Mouse (Mus musculus): ENCODE measurements around the gene Ankmy2. TPM values are rescaled to one million over a fixed set of nuclear protein-coding genes. Genes with fewer than 3 reads are reported as not detected.
A peak's percentile ranks its signal among the peaks of the same experiment; 100 is the strongest.
"Not testable (repeated sequence)": the region's sequence is repeated elsewhere in the genome, so short reads cannot be mapped to it uniquely, and the experiment has no call there.

The Ankmy2 gene
- polyA plus RNA-seq, 1 experiment from 2014 or later = 64.4 TPM

DNA sequence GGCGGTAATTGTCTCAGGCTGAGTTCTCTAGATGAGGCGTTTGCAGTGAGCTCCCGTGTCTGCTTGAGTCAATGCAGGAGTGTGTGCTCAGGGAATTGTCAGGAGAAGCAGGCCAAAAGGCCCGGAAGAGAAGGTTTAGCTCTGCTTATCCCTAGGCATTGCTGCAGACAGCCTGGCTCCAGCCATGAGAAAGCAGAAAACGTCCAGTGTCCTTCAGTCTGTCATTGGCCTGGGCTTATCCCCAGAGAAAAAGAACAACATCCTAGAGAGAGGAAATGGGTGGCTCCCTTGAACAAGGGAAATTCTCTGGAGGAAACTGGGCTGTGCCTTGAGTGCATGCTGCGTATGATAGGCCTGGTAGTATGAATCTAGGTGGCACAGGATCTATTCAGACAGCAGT is 25.7 kb downstream of the Ankmy2 start:
- H3K4me2 ChIP-seq (ENCODE audit: low read length) = no peak overlapping the region
- H3K27me3 ChIP-seq (replicated peaks; ENCODE audit: control insufficient read depth, insufficient read depth, low read length) = no peaks in the 10 kb centered on the region
- H3K4me1 ChIP-seq (replicated peaks; ENCODE audit: control insufficient read depth, insufficient read depth, low read length) = no peaks in the 10 kb centered on the region
- WGBS = 89% methylated on average over 6 of the region's 6 CpGs
- no peaks in the 10 kb centered on the region for H3K9me3 ChIP-seq (ENCODE audit: control insufficient read depth, low read length)
- H3K27ac ChIP-seq (ENCODE audit: low read length) = no peak overlapping the region
- no peak overlapping the region for H3K4me3 ChIP-seq (replicated peaks; ENCODE audit: low read length)
- peaks cover 25% of the 10 kb centered on the region for H3K36me3 ChIP-seq (ENCODE audit: control insufficient read depth, insufficient read depth)
- ATAC-seq = no peak
- H3K9ac ChIP-seq (replicated peaks; ENCODE audit: low read depth, low read length) = no peak overlapping the region

DNA sequence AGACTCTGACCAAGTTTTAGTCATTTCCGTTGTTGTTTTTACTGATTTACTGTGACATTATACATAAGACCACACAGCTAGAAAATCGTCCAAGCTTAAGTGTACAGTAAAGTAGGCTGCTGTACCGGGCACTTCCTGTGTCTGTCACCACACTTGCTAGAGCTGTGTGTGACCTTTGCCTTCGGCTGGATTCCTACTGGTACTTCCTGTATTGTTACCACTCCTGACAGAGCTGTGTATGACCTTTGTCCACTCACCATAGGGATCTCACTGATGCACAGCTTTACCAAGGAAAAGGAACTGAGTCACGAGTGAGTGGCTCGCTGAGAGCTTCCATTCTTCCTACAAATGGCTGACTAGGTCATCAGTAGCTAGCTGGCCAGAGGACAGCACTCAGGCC is 30.2 kb downstream of the Ankmy2 start:
- H3K4me1 ChIP-seq (replicated peaks; ENCODE audit: control insufficient read depth, insufficient read depth, low read length) = no peaks in the 10 kb centered on the region
- ATAC-seq = no peak
- no peak overlapping the region for H3K4me3 ChIP-seq (replicated peaks; ENCODE audit: low read length)
- 89% methylated on average over 6 of the region's 6 CpGs for WGBS
- H3K27ac ChIP-seq (ENCODE audit: low read length) = no peak overlapping the region
- peaks cover 39% of the 10 kb centered on the region for H3K36me3 ChIP-seq (ENCODE audit: control insufficient read depth, insufficient read depth)
- no peak overlapping the region for H3K4me2 ChIP-seq (ENCODE audit: low read length)
- H3K9ac ChIP-seq (replicated peaks; ENCODE audit: low read depth, low read length) = no peak overlapping the region
- no peaks in the 10 kb centered on the region for H3K9me3 ChIP-seq (ENCODE audit: control insufficient read depth, low read length)
- no peaks in the 10 kb centered on the region for H3K27me3 ChIP-seq (replicated peaks; ENCODE audit: control insufficient read depth, insufficient read depth, low read length)

- Histone ChIP-seq H3K36me3 (ENCODE audit: control insufficient read depth, insufficient read depth) (peaks cover 41% of the 10 kb centered on the region), H3K27me3 (replicated peaks; ENCODE audit: control insufficient read depth, insufficient read depth, low read length) (no peaks in the 10 kb centered on the region)
- 97% methylated on average over 3 of the region's 3 CpGs for WGBS
Observed at GRCm38 (mm10) chr12:36189610-36190009, 32.7 kb downstream of the Ankmy2 start.

DNA sequence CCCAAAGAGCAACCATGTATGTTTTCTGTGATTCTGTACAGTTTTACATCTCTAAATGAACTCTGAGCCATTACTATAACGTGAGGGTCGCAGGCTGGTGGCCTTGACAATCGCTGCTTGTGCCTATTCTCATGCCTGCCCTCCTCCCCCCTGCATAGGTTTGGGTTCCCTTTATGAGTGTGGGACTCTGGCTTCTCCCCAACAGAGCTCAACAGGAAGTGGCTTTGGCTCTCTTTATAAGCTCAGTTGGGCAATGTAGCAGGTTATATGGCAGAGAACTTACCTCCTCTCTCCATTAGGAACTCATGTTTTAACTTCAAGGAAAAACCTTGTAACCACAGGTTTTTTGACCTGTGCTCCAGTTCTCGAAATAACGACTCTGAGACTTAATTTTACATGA is 33.4 kb downstream of the Ankmy2 start:
- Histone ChIP-seq H3K9me3 (ENCODE audit: control insufficient read depth, low read length) (no peaks in the 10 kb centered on the region), H3K36me3 (ENCODE audit: control insufficient read depth, insufficient read depth) (peaks cover 44% of the 10 kb centered on the region), H3K4me1 (replicated peaks; ENCODE audit: control insufficient read depth, insufficient read depth, low read length) (no peaks in the 10 kb centered on the region), H3K9ac (replicated peaks; ENCODE audit: low read depth, low read length) (no peak overlapping the region), H3K4me2 (ENCODE audit: low read length) (no peak overlapping the region), H3K27ac (ENCODE audit: low read length) (no peak overlapping the region), H3K27me3 (replicated peaks; ENCODE audit: control insufficient read depth, insufficient read depth, low read length) (no peaks in the 10 kb centered on the region), H3K4me3 (replicated peaks; ENCODE audit: low read length) (no peak overlapping the region)
- 81% methylated on average over 5 of the region's 5 CpGs for WGBS
- no peak for ATAC-seq

More at GRCm38 (mm10) chr12:36189610-36190009, 32.7 kb downstream of the Ankmy2 start:
- Histone ChIP-seq H3K4me3 (replicated peaks; ENCODE audit: low read length) (no peak overlapping the region), H3K27ac (ENCODE audit: low read length) (no peak overlapping the region), H3K4me1 (replicated peaks; ENCODE audit: control insufficient read depth, insufficient read depth, low read length) (no peaks in the 10 kb centered on the region), H3K9me3 (ENCODE audit: control insufficient read depth, low read length) (no peaks in the 10 kb centered on the region), H3K4me2 (ENCODE audit: low read length) (no peak overlapping the region), H3K9ac (replicated peaks; ENCODE audit: low read depth, low read length) (no peak overlapping the region)
- no peak for ATAC-seq

GRCm38 (mm10) chr12:36194976-36195375 is 38.1 kb downstream of the Ankmy2 start:
- no peaks in the 10 kb centered on the region for H3K4me1 ChIP-seq (replicated peaks; ENCODE audit: control insufficient read depth, insufficient read depth, low read length)
- peaks cover 13% of the 10 kb centered on the region for H3K9me3 ChIP-seq (ENCODE audit: control insufficient read depth, low read length)
- no peak overlapping the region for H3K4me2 ChIP-seq (ENCODE audit: low read length)
- H3K9ac ChIP-seq (replicated peaks; ENCODE audit: low read depth, low read length) = no peak overlapping the region
- no peaks in the 10 kb centered on the region for H3K27me3 ChIP-seq (replicated peaks; ENCODE audit: control insufficient read depth, insufficient read depth, low read length)
- H3K36me3 ChIP-seq (ENCODE audit: control insufficient read depth, insufficient read depth) = peaks cover 51% of the 10 kb centered on the region
- no peak overlapping the region for H3K27ac ChIP-seq (ENCODE audit: low read length)
- no peak overlapping the region for H3K4me3 ChIP-seq (replicated peaks; ENCODE audit: low read length)
- no peak for ATAC-seq
- WGBS = 91% methylated on average over 7 of the region's 7 CpGs

DNA sequence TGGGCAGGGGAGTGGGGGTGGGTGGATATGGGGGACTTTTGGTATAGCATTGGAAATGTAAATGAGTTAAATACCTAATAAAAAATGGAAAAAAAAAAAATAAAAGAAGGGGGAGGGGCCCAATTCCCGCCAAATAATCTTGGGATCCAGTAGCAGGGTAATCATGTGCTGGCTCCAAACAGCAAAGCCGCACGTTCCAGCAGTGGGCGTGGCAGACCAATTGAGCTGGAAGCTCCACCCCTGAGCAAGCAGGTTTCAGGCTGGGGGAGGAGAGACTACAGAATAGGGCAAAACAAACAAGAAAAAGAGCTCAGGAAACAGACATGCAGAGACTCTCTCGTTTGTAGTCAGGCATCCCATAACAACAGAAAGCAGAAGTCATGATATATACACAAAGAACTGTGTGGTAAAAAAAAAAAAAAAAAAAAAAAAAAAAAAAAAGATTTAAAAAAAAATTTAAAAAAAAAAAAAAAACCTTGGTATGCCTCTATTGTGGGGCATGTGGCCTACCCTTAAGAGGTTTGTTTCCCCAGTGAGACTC is 48.7 kb downstream of the Ankmy2 start:
- WGBS = 34% methylated on average over 5 of the region's 5 CpGs

DNA sequence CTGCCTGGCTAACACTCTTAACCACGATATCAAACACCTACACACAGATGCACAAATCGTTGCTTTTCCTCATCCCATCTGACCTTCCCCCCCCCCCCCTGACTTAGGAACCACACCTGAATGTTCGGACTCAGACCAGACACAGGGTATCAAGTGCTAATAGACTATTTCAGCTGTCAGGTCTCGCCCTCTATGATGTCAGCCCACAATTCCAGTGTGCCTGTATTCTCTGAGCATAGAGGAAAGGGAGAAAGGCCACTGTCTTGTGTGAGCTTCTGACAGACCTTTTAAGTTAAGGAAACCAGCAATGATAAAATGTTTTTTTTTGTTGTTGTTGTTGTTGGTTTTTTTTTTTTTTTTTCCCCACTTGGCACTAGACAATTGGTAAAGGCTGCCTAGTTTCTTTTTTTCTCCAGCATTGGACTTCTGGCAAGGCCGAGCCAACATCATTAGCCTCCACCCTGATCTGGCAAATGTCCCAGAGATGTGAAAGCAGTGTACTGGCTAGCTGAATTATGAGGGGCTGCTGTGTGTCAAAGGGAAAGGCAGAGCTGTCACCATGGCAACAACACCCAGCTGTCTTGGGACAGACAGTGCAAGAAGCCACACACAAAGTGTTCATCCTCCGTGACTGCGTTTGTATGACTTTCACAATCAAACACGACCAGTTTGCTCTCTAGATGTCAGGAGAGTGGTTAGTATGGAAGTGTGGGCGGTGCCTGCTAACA is 50.3 kb downstream of the Ankmy2 start:
- no peak overlapping the region for H3K4me3 ChIP-seq (replicated peaks; ENCODE audit: low read length)
- H3K4me2 ChIP-seq (ENCODE audit: low read length) = peak overlapping the region; percentile 30
- H3K27me3 ChIP-seq (replicated peaks; ENCODE audit: control insufficient read depth, insufficient read depth, low read length) = no peaks in the 10 kb centered on the region
- H3K4me1 ChIP-seq (replicated peaks; ENCODE audit: control insufficient read depth, insufficient read depth, low read length) = peaks cover 7% of the 10 kb centered on the region; the same call in 1 of the 2 replicates
- ATAC-seq = peak; percentile 95
- no peak overlapping the region for H3K27ac ChIP-seq (ENCODE audit: low read length)
- no peak overlapping the region; the same call in 1 of the 2 replicates for H3K9ac ChIP-seq (replicated peaks; ENCODE audit: low read depth, low read length)
- H3K36me3 ChIP-seq (ENCODE audit: control insufficient read depth, insufficient read depth) = no peaks in the 10 kb centered on the region
- WGBS = 31% methylated on average over 9 of the region's 9 CpGs
- no peaks in the 10 kb centered on the region for H3K9me3 ChIP-seq (ENCODE audit: control insufficient read depth, low read length)

More for the DNA sequence above, 48.7 kb downstream of the Ankmy2 start:
- not testable (repeated sequence) for H3K27ac ChIP-seq (ENCODE audit: low read length); H3K4me1 ChIP-seq (replicated peaks; ENCODE audit: control insufficient read depth, insufficient read depth, low read length); H3K4me2 ChIP-seq (ENCODE audit: low read length); H3K36me3 ChIP-seq (ENCODE audit: control insufficient read depth, insufficient read depth); ATAC-seq; H3K9me3 ChIP-seq (ENCODE audit: control insufficient read depth, low read length); H3K4me3 ChIP-seq (replicated peaks; ENCODE audit: low read length); H3K27me3 ChIP-seq (replicated peaks; ENCODE audit: control insufficient read depth, insufficient read depth, low read length); H3K9ac ChIP-seq (replicated peaks; ENCODE audit: low read depth, low read length)

- peak; percentile 7; the same call in 1 of the 2 replicates for ATAC-seq
- peak overlapping the region; percentile 30 for H3K4me2 ChIP-seq (ENCODE audit: low read length)
- no peaks in the 10 kb centered on the region for H3K36me3 ChIP-seq (ENCODE audit: control insufficient read depth, insufficient read depth)
- H3K4me1 ChIP-seq (replicated peaks; ENCODE audit: control insufficient read depth, insufficient read depth, low read length) = peaks cover 7% of the 10 kb centered on the region; the same call in 1 of the 2 replicates
- WGBS = 69% methylated on average over 7 of the region's 7 CpGs
- H3K9ac ChIP-seq (replicated peaks; ENCODE audit: low read depth, low read length) = no peak overlapping the region
- H3K4me3 ChIP-seq (replicated peaks; ENCODE audit: low read length) = no peak overlapping the region
- H3K27ac ChIP-seq (ENCODE audit: low read length) = no peak overlapping the region
- H3K27me3 ChIP-seq (replicated peaks; ENCODE audit: control insufficient read depth, insufficient read depth, low read length) = no peaks in the 10 kb centered on the region
- H3K9me3 ChIP-seq (ENCODE audit: control insufficient read depth, low read length) = no peaks in the 10 kb centered on the region
Observed at GRCm38 (mm10) chr12:36207800-36208148, 50.9 kb downstream of the Ankmy2 start.

DNA sequence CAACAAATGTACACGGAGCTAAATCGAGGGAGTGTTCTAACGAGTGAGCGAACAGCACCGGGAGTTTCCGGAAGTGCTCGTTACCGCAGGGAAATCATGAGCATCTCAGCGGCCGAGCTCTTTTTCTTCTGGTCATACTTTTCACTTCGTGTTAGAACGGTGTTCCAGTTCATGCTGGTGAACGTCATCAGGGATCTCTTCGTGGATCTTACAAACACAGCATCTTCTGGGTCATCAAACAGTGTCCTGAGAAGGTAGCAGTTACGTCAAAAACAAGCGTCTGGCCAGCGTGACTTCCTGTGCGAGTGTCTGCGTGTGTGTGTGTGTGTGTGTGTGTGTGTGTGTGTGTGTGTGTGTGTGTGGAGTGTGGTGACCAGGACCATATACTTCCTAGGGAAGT is 51.5 kb downstream of the Ankmy2 start:
- no peak for ATAC-seq
- Histone ChIP-seq H3K9me3 (ENCODE audit: control insufficient read depth, low read length) (no peaks in the 10 kb centered on the region), H3K4me2 (ENCODE audit: low read length) (peak overlapping the region; percentile 18), H3K9ac (replicated peaks; ENCODE audit: low read depth, low read length) (no peak overlapping the region), H3K4me1 (replicated peaks; ENCODE audit: control insufficient read depth, insufficient read depth, low read length) (peaks cover 7% of the 10 kb centered on the region; the same call in 1 of the 2 replicates), H3K4me3 (replicated peaks; ENCODE audit: low read length) (no peak overlapping the region), H3K27ac (ENCODE audit: low read length) (no peak overlapping the region), H3K27me3 (replicated peaks; ENCODE audit: control insufficient read depth, insufficient read depth, low read length) (no peaks in the 10 kb centered on the region), H3K36me3 (ENCODE audit: control insufficient read depth, insufficient read depth) (no peaks in the 10 kb centered on the region)
- WGBS = 49% methylated on average over 19 of the region's 19 CpGs

Measured in forebrain, embryonic 16.5 days (tissue).